Mouse (Mus musculus): ENCODE data around the gene Lamtor3. TPM values are rescaled to one million over a fixed set of nuclear protein-coding genes. Genes with fewer than 3 reads are reported as not detected.
"Not testable (repeated sequence)": the region's sequence is repeated elsewhere in the genome, so short reads cannot be mapped to it uniquely, and the experiment has no call there.

Lamtor3 gene
- polyA plus RNA-seq, 1 experiment from 2014 or later: 130 TPM

- Histone ChIP-seq H3K9ac (no peak overlapping the region), H3K4me2 (no peak overlapping the region), H3K27ac (no peak overlapping the region), H3K27me3 (no peaks in the 10 kb centered on the region), H3K4me3 (no peak overlapping the region), H3K4me1 (replicated peaks) (no peaks in the 10 kb centered on the region), H3K36me3 (peaks cover 44% of the 10 kb centered on the region), H3K9me3 (no peaks in the 10 kb centered on the region)
- no peak for ATAC-seq (ENCODE audit: low FRiP score)
- 94% methylated on average over 5 of the region's 5 CpGs for WGBS
These were observed 20.6 kb upstream of the Lamtor3 start for GRCm38 (mm10) chr3:137897685-137898084.

GRCm38 (mm10) chr3:137900149-137900548, 18.2 kb upstream of the Lamtor3 start:
- WGBS: 63% methylated on average over 10 of the region's 10 CpGs
- Histone ChIP-seq H3K27me3 (no peaks in the 10 kb centered on the region), H3K4me3 (no peak overlapping the region), H3K27ac (no peak overlapping the region), H3K36me3 (peaks cover 42% of the 10 kb centered on the region), H3K9ac (no peak overlapping the region), H3K4me1 (replicated peaks) (no peaks in the 10 kb centered on the region), H3K9me3 (no peaks in the 10 kb centered on the region), H3K4me2 (no peak overlapping the region)
- ATAC-seq (ENCODE audit: low FRiP score): peak; percentile 49

GRCm38 (mm10) chr3:137913093-137913492, 5.2 kb upstream of the Lamtor3 start:
- H3K9ac ChIP-seq: no peak overlapping the region
- peaks cover 8% of the 10 kb centered on the region for H3K36me3 ChIP-seq
- H3K27ac ChIP-seq: no peak overlapping the region
- no peak overlapping the region for H3K4me3 ChIP-seq
- ATAC-seq (ENCODE audit: low FRiP score): no peak
- peaks cover 11% of the 10 kb centered on the region for H3K4me1 ChIP-seq (replicated peaks)
- 76% methylated on average over 2 of the region's 2 CpGs for WGBS
- H3K4me2 ChIP-seq: no peak overlapping the region
- no peaks in the 10 kb centered on the region for H3K9me3 ChIP-seq
- H3K27me3 ChIP-seq: no peaks in the 10 kb centered on the region

DNA sequence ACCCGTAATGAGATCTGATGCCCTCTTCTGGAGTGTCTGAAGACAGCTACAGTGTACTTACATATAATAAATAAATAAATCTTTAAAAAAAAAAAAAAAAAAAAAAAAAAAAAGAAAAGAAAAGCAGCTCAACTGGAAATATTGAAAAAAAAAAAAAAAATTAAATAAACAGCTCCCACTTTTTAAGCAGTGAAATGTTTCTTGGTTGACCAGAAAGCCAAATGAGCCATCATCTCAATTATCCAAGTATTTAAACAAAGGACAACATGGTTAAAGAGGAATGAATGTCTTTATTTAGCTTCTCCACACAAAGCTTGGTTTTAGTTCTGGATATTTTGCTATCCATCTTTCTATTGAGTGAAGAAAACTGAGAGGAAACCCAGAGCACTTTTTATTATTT, 3.7 kb upstream of the Lamtor3 start:
- ATAC-seq (ENCODE audit: low FRiP score); H3K9ac ChIP-seq: not testable (repeated sequence)
- no CpG with 5 or more reads among the region's 1 CpGs for WGBS

DNA sequence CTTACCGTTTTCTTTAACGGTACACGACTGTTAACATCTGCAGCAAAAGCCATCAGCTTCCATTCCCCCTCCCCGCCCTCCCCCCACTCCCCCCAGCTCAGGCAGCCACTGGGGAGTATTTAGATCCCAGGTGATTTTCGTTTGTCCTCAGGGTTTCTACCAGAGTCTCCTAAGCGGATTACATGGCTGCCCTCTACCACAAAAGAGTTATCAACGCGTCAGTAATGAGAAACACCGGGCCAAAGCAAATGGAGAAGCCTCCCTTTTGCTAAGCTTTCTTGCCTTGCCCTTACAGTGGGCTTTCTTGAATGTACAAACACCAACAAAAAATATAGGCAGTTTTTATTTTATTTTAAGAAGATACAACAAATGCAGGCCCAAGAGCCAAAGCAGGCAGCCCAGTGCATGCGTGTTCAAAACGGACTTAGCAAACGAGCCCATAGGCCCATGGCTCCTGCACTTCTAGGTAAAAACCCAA, 573 bp upstream of the Lamtor3 start:
- H3K4me1 ChIP-seq (replicated peaks): peaks cover 25% of the 10 kb centered on the region
- H3K27me3 ChIP-seq: no peaks in the 10 kb centered on the region
- H3K4me2 ChIP-seq: peak overlapping the region; percentile 71
- peaks cover 13% of the 10 kb centered on the region for H3K36me3 ChIP-seq
- no peaks in the 10 kb centered on the region for H3K9me3 ChIP-seq
- peak; percentile 76 for ATAC-seq (ENCODE audit: low FRiP score)
- H3K27ac ChIP-seq: peak overlapping the region; percentile 89
- 28% methylated on average over 12 of the region's 12 CpGs for WGBS
- H3K4me3 ChIP-seq: peak overlapping the region; percentile 89
- H3K9ac ChIP-seq: peak overlapping the region; percentile 88

More for the DNA sequence above, 3.7 kb upstream of the Lamtor3 start:
- not testable (repeated sequence) for H3K4me2 ChIP-seq, H3K27ac ChIP-seq, H3K27me3 ChIP-seq, H3K9me3 ChIP-seq, H3K36me3 ChIP-seq, H3K4me3 ChIP-seq
- peaks cover 19% of the 10 kb centered on the region for H3K4me1 ChIP-seq (replicated peaks)

DNA sequence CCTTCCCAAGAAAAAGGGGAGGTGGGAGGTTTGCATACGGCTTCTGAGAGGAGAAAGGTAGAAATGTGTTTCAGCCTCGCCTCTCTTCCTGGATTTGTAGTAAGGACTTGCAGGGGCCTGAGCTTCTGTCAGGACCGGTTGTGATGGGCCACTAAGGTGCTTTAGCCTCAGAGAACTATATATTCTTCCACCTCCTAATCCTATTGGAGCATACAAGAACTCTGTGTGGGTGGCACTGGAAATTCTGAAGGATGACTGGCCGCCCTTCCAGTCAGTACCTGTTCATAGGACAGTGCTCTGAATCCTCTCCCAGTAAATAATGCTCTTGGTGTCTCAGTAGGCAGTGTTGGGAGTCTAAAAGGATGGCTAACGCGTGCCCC, 616 bp downstream of the Lamtor3 start:
- Histone ChIP-seq H3K4me2 (peak overlapping the region; percentile 71), H3K4me3 (peak overlapping the region; percentile 89), H3K27ac (peak overlapping the region; percentile 89), H3K36me3 (peaks cover 18% of the 10 kb centered on the region), H3K9ac (peak overlapping the region; percentile 88), H3K4me1 (replicated peaks) (peaks cover 25% of the 10 kb centered on the region), H3K27me3 (no peaks in the 10 kb centered on the region), H3K9me3 (no peaks in the 10 kb centered on the region)
- ATAC-seq (ENCODE audit: low FRiP score): peak; percentile 26
- 18% methylated on average over 6 of the region's 6 CpGs for WGBS

DNA sequence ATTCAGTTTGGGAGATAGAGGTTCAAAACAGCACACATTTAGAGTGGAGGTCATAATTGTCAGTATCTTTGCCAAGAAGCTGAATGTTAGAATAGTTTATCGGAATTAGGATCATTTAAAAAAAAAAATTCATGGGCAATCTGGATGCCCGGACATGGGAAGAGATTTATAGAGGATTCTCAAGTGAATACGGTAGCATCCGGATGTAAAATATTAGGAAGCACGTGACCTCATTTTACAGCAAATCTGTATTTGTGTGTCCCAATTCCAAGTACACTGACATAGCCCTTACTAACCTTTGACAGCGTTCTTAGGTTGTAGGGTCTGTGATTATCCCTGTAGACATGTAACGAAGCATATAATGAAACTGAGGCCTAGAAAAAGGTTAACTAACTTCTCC, 1.1 kb downstream of the Lamtor3 start:
- H3K27me3 ChIP-seq: no peaks in the 10 kb centered on the region
- H3K4me3 ChIP-seq: peak overlapping the region; percentile 89
- peaks cover 25% of the 10 kb centered on the region for H3K4me1 ChIP-seq (replicated peaks)
- H3K4me2 ChIP-seq: peak overlapping the region; percentile 71
- no peak overlapping the region for H3K27ac ChIP-seq
- WGBS: 93% methylated on average over 7 of the region's 7 CpGs
- ATAC-seq (ENCODE audit: low FRiP score): no peak
- H3K36me3 ChIP-seq: peaks cover 22% of the 10 kb centered on the region
- H3K9ac ChIP-seq: peak overlapping the region; percentile 88
- no peaks in the 10 kb centered on the region for H3K9me3 ChIP-seq

- no peak overlapping the region for H3K9ac ChIP-seq
- H3K4me2 ChIP-seq: no peak overlapping the region
- 95% methylated on average over 4 of the region's 4 CpGs for WGBS
- no peaks in the 10 kb centered on the region for H3K9me3 ChIP-seq
- peaks cover 30% of the 10 kb centered on the region for H3K36me3 ChIP-seq
- H3K27me3 ChIP-seq: no peaks in the 10 kb centered on the region
- H3K27ac ChIP-seq: no peak overlapping the region
- peaks cover 25% of the 10 kb centered on the region for H3K4me1 ChIP-seq (replicated peaks)
- H3K4me3 ChIP-seq: no peak overlapping the region
- ATAC-seq (ENCODE audit: low FRiP score): no peak
These were observed 2.3 kb downstream of the Lamtor3 start for GRCm38 (mm10) chr3:137920594-137920993.

DNA sequence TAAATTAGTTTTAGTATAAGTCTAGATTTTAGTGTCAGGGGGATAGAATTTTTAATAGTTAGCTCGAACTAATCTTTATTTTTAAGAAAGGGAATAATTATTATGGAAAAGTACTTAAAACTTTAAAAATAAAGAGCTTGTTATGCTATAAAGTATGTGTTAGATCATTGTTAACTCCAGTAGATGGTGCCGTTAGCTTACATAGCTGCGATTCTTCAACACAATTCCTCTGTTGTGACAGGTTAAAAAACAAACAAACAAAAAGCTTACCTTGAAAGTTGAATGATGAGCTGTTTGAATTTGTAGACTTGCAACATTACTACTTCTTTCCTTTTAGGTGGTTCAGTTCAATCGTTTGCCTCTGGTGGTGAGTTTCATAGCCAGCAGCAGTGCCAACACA, 8.7 kb downstream of the Lamtor3 start:
- no peaks in the 10 kb centered on the region for H3K27me3 ChIP-seq

GRCm38 (mm10) chr3:137929940-137930339, 11.6 kb downstream of the Lamtor3 start:
- peaks cover 53% of the 10 kb centered on the region for H3K36me3 ChIP-seq
- ATAC-seq (ENCODE audit: low FRiP score): no peak
- H3K4me2 ChIP-seq: no peak overlapping the region
- no peak overlapping the region for H3K27ac ChIP-seq
- no peak overlapping the region for H3K4me3 ChIP-seq
- 96% methylated on average over 3 of the region's 3 CpGs for WGBS
- H3K9ac ChIP-seq: no peak overlapping the region
- no peaks in the 10 kb centered on the region for H3K27me3 ChIP-seq
- H3K4me1 ChIP-seq (replicated peaks): no peaks in the 10 kb centered on the region
- no peaks in the 10 kb centered on the region for H3K9me3 ChIP-seq

More for the DNA sequence above, 8.7 kb downstream of the Lamtor3 start:
- Histone ChIP-seq H3K27ac (no peak overlapping the region), H3K4me1 (replicated peaks) (0 out of 2 replicates have a peak, but pooled peaks cover 2% of the 10 kb centered on the region), H3K9me3 (no peaks in the 10 kb centered on the region), H3K4me2 (no peak overlapping the region), H3K9ac (no peak overlapping the region), H3K4me3 (no peak overlapping the region), H3K36me3 (peaks cover 69% of the 10 kb centered on the region)
- no peak for ATAC-seq (ENCODE audit: low FRiP score)
- 96% methylated on average over 4 of the region's 4 CpGs for WGBS

DNA sequence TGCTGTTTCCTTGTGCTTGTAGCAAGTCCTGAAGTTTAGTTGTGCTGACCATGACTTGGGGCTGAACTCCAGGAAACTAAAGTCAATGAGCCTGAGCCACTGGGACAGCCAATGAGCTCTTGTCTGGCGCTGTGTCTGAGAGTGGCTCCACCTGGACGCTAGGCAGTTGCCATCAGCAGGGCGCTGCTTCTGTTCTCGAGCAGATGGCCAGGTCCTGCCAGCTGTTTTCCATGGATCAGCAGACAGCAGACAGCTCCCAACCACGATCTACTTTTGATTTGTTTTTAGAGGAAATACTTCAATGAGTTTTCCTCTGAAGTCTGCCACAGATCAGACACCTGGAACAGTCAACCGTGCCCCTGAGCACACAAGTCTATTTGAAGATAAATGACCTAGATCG, 14.4 kb downstream of the Lamtor3 start:
- no peak for ATAC-seq (ENCODE audit: low FRiP score)
- no peaks in the 10 kb centered on the region for H3K9me3 ChIP-seq
- H3K4me1 ChIP-seq (replicated peaks): peaks cover 5% of the 10 kb centered on the region
- no peak overlapping the region for H3K4me2 ChIP-seq
- H3K4me3 ChIP-seq: no peak overlapping the region
- peaks cover 29% of the 10 kb centered on the region for H3K36me3 ChIP-seq
- no peaks in the 10 kb centered on the region for H3K27me3 ChIP-seq
- WGBS: 78% methylated on average over 7 of the region's 7 CpGs
- H3K9ac ChIP-seq: no peak overlapping the region
- H3K27ac ChIP-seq: no peak overlapping the region

DNA sequence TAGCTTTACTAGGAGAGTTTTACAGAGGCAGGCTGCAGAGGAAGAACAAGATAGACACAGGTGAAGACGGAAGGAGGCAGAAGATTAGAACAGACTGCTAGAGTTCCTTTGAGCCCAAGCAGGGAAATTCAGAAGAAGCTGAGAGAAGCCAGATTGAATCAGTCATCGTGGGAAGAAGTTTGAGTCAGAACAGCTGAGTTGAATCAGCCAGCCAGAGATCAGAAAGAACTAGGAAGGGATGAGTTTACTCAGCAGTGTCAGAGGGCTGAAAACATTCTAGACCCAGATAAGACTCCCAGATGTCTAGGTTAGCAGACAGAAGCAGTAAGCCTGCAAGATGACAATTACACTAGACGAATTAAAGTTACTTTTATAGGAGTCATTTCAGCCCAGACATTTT, 15.7 kb downstream of the Lamtor3 start:
- Histone ChIP-seq H3K9ac (no peak overlapping the region), H3K36me3 (peaks cover 21% of the 10 kb centered on the region), H3K4me2 (no peak overlapping the region), H3K27ac (no peak overlapping the region), H3K27me3 (no peaks in the 10 kb centered on the region), H3K9me3 (no peaks in the 10 kb centered on the region), H3K4me1 (replicated peaks) (peaks cover 5% of the 10 kb centered on the region), H3K4me3 (no peak overlapping the region)
- ATAC-seq (ENCODE audit: low FRiP score): no peak
- 93% methylated on average over 3 of the region's 3 CpGs for WGBS

DNA sequence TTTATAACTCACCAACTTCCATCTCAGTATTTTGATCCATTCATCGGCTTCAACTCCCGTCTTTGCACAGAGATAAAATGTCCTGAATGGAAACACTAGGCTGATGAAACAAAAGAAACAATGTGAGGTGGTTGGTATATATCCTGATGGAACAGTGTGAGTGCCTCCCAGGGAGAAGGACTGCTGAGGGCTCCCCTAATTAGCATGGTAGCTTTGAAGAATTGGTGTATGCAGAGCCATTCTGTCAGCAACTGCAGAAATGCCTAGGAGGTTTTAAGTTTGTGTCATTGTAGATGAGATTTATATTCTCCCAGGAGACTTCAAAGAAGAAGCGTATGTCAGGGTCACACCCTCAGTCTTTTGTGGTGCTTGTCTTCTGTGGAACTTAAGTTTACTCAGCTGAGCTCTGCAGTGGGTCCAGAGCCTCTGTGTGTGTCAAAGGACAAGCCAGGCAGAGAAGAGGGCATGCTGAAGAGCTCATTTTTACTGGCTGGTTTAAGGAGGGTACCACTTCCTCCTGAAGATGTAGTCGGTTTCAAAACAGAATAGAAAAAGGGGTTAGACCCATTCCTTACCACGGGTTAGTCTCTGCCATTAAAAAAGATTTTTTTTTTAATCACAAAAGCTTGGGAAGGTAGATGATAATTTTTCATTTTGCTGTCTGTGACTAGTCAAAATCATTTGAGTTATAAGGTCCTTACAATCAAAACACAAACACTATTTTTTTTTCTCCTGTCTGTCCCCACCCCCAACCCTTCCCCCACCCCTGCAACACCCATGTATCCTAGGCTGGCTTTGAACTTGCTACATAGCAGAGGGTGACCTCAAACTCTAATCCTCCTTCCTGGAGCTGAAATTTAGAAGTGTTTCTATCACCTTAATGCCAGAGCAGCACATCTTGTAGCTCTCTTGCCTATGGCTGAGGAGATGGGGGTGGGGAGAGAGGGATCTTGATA, 17.5 kb downstream of the Lamtor3 start:
- Histone ChIP-seq H3K4me1 (replicated peaks) (peaks cover 5% of the 10 kb centered on the region), H3K27me3 (no peaks in the 10 kb centered on the region), H3K4me3 (no peak overlapping the region), H3K27ac (no peak overlapping the region), H3K9me3 (no peaks in the 10 kb centered on the region), H3K9ac (no peak overlapping the region), H3K4me2 (no peak overlapping the region), H3K36me3 (peaks cover 8% of the 10 kb centered on the region)
- no peak for ATAC-seq (ENCODE audit: low FRiP score)
- WGBS: 39% methylated on average over 5 of the region's 5 CpGs

Measured in hindbrain, embryonic 13.5 days (tissue).